Mouse (Mus musculus): ENCODE data around the gene Prr14l. TPM values are rescaled to one million over a fixed set of nuclear protein-coding genes. Genes with fewer than 3 reads are reported as not detected.

Gene Prr14l
- total RNA-seq, 2 experiments from 2014 or later: 4.7 to 6.1 TPM

Other genes with a start within 250 kb of the Prr14l start
- gene Yes1, start 243.1 kb downstream of the Prr14l start, total RNA-seq (2021): 10 to 100 TPM; 12.8 to 14.8 TPM
- gene Pisd, start 68.6 kb downstream of the Prr14l start, total RNA-seq (2021): 10 to 100 TPM; 32.0 to 33.0 TPM
- gene Gm20671, start 27.1 kb downstream of the Prr14l start, total RNA-seq (2021): under 1 TPM; 0.41 to 0.79 TPM
- gene Depdc5, start 9.4 kb upstream of the Prr14l start, total RNA-seq (2021): 10 to 100 TPM; 21.1 to 24.0 TPM
- gene Ywhah, start 164.6 kb upstream of the Prr14l start, total RNA-seq (2021): 10 to 100 TPM; 90.3 TPM
- under 1 TPM; 0.20 to 0.21 TPM for gene Slc5a1, start 250.0 kb upstream of the Prr14l start, total RNA-seq (2021)

Measured in heart, adult 18-20 months (tissue).